Mouse (Mus musculus) thymus, adult 2 months (tissue): Measurements from ENCODE around the gene Lyrm1. TPM values are rescaled to one million over a fixed set of nuclear protein-coding genes. Genes with fewer than 3 reads are reported as not detected.

Experiments
- DNase-seq: peaks from one replicate; pipeline ENCODE4 v3.0.0; 2021
- H3K27ac ChIP-seq: fragments of 200-500 bp; 2 replicates; pipeline ENCODE4 v1.5.1; 2012; ENCODE audit warnings: low read length, control low read depth; ENCODE audit not compliant: control insufficient read depth, insufficient read depth
- H3K27me3 ChIP-seq: fragments of 200-500 bp; 2 replicates; pipeline ENCODE4 v1.6.1; 2012; ENCODE audit warnings: mild to moderate bottlenecking, low read length, moderate library complexity, mixed read lengths; ENCODE audit not compliant: control insufficient read depth, insufficient read depth
- H3K36me3 ChIP-seq: fragments of 200-500 bp; 2 replicates; pipeline ENCODE4 v1.6.1; 2012; ENCODE audit warnings: mild to moderate bottlenecking, low read length, moderate library complexity; ENCODE audit not compliant: control insufficient read depth, insufficient read depth
- H3K4me1 ChIP-seq: fragments of 200-500 bp; replicated peaks from 2 replicates; pipeline ENCODE4 v1.6.1; 2012; ENCODE audit warnings: low read length; ENCODE audit not compliant: control insufficient read depth, insufficient read depth
- H3K4me3 ChIP-seq: fragments of 200-500 bp; 2 replicates; pipeline ENCODE4 v1.5.1; 2012; ENCODE audit warnings: mild to moderate bottlenecking, low read length, control low read depth, moderate library complexity; ENCODE audit not compliant: control insufficient read depth, insufficient read depth
- CTCF ChIP-seq: fragments of 200-500 bp; IDR thresholded peaks from 2 replicates; pipeline ENCODE4 v1.5.1; 2012; ENCODE audit warnings: mild to moderate bottlenecking, control low read depth, low read length, moderate library complexity, borderline replicate concordance; ENCODE audit not compliant: control insufficient read depth, poor library complexity, insufficient read depth; ENCODE audit errors: extremely low read depth
- POLR2A ChIP-seq: fragments of 200-500 bp; IDR thresholded peaks from 2 replicates; pipeline ENCODE4 v1.6.1; 2012; ENCODE audit warnings: mild to moderate bottlenecking, low read length, control low read depth, moderate library complexity; ENCODE audit not compliant: control insufficient read depth, poor library complexity, insufficient read depth; ENCODE audit errors: extremely low read depth
- WGBS: fragments of 180-500 bp; shearing (Covaris S2); methylation state at CpG from one replicate; pipeline ENCODE4 v1.1.7; 2018; 5-methylcytosine and 5-hydroxymethylcytosine counted together
- polyA plus RNA-seq: library from polyadenylated mRNA; depleted of rRNA; stranded (reverse); fragments of >200 nt; gene quantifications from 2 replicates; pipeline ENCODE4 v1.2.3, GENCODE M21; 2012

Lyrm1 gene
- polyA plus RNA-seq, 1 experiment: 1.9 TPM

DNA sequence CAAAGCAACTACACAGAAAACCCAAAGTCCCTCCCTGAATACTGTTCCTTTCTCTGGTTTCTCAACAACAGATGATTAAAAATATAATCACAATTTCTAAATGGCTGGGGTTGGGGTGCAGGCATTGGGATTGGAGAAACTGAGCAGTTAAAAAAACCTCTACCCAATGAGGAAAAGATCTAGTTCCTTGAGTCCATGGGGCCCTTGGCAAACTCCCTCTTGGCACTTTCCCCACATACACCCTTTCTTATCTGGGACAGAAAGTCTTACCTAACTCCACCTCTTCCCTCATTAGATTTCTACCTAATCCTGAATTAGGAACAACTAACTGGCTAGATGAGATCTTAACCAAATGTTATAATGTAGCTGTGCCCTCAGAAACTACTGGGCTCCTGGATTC, 40.6 kb upstream of the Lyrm1 start:
- H3K4me1 ChIP-seq: no peaks in the 10 kb centered on the region
- no peak overlapping the region for H3K27ac ChIP-seq
- TF ChIP-seq CTCF (no peak), POLR2A (no peak)
- no peaks in the 10 kb centered on the region for H3K27me3 ChIP-seq
- H3K4me3 ChIP-seq: no peak overlapping the region
- H3K36me3 ChIP-seq: peaks cover 20% of the 10 kb centered on the region
- DNase-seq: no peak

- WGBS: 82% methylated on average over 6 of the region's 6 CpGs
- no peaks in the 10 kb centered on the region for H3K27me3 ChIP-seq
- H3K36me3 ChIP-seq: peaks cover 20% of the 10 kb centered on the region
- no peak overlapping the region for H3K27ac ChIP-seq
- H3K4me1 ChIP-seq: peaks cover 5% of the 10 kb centered on the region
- no peak overlapping the region for H3K4me3 ChIP-seq
- DNase-seq: no peak
- no peak for TF ChIP-seq CTCF
- TF ChIP-seq POLR2A: no peak
Measured at GRCm38 (mm10) chr7:119859476-119859875, 36.2 kb upstream of the Lyrm1 start.

DNA sequence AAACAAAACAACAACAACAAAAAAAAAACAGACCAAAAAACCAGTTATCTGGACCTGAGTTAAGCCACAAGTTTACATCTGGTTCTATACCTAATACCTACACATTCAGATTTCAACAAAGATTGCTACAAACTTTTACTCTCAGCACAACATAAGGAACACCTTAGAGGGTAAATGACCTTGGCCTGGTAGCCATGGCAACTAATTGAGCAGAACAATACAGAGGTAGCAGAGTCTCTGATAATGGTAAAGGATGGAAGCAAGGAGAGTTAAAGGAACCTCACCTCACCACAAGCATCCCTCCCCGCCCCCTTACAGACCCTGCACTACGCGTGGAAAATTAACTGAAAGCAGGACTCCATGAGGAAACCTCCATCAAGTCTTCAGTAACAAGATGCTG, 35.5 kb upstream of the Lyrm1 start:
- no peak overlapping the region for H3K27ac ChIP-seq
- DNase-seq: no peak

GRCm38 (mm10) chr7:119860554-119860953, 35.1 kb upstream of the Lyrm1 start:
- no peak for TF ChIP-seq POLR2A
- TF ChIP-seq CTCF: no peak
- H3K27ac ChIP-seq: no peak overlapping the region
- WGBS: 89% methylated on average over 2 of the region's 2 CpGs
- H3K4me1 ChIP-seq: peaks cover 5% of the 10 kb centered on the region
- peaks cover 20% of the 10 kb centered on the region for H3K36me3 ChIP-seq
- no peaks in the 10 kb centered on the region for H3K27me3 ChIP-seq
- DNase-seq: no peak
- no peak overlapping the region for H3K4me3 ChIP-seq

More for the DNA sequence above, 35.5 kb upstream of the Lyrm1 start:
- peaks cover 5% of the 10 kb centered on the region for H3K4me1 ChIP-seq
- H3K4me3 ChIP-seq: no peak overlapping the region
- peaks cover 20% of the 10 kb centered on the region for H3K36me3 ChIP-seq
- H3K27me3 ChIP-seq: no peaks in the 10 kb centered on the region
- 87% methylated on average over 3 of the region's 3 CpGs for WGBS
- TF ChIP-seq POLR2A: no peak
- no peak for TF ChIP-seq CTCF

- Histone ChIP-seq H3K4me1 (peaks cover 5% of the 10 kb centered on the region), H3K4me3 (no peak overlapping the region), H3K27me3 (no peaks in the 10 kb centered on the region), H3K27ac (no peak overlapping the region), H3K36me3 (peaks cover 20% of the 10 kb centered on the region)
- no peak for DNase-seq
- TF ChIP-seq POLR2A (no peak), CTCF (no peak)
Measured at GRCm38 (mm10) chr7:119860971-119861334, 34.7 kb upstream of the Lyrm1 start.

GRCm38 (mm10) chr7:119861335-119862091, 34.1 kb upstream of the Lyrm1 start:
- TF ChIP-seq POLR2A: no peak
- peaks cover 5% of the 10 kb centered on the region for H3K4me1 ChIP-seq
- H3K27ac ChIP-seq: no peak overlapping the region
- 45% methylated on average over 6 of the region's 6 CpGs for WGBS
- H3K36me3 ChIP-seq: peaks cover 20% of the 10 kb centered on the region
- no peaks in the 10 kb centered on the region for H3K27me3 ChIP-seq
- no peak overlapping the region for H3K4me3 ChIP-seq
- peak; percentile 53 for DNase-seq

DNA sequence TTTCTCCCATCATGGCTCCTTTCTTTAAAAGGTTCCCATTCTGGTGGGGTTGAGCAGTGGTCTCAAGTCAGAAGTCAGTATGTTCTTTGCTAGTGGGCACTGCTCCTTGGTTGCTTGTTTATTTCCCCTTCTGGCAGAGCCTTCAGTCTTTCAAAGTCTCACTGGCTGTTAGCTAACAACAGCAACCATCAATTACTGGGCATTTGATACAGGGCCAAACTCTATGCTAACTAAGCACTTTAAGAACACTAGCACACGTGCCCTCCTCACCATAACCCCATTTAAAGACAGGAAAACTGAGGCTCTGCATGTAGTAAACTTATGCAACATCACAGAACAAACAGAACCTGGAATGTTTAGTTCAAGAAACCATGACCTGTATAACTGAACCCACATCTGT, 33.5 kb upstream of the Lyrm1 start:
- no peak for TF ChIP-seq CTCF
- no peak for TF ChIP-seq POLR2A
- no peak for DNase-seq

More for the DNA sequence above, 33.5 kb upstream of the Lyrm1 start:
- WGBS: 93% methylated on average over 1 of the region's 1 CpGs
- Histone ChIP-seq H3K27me3 (no peaks in the 10 kb centered on the region), H3K36me3 (peaks cover 16% of the 10 kb centered on the region), H3K4me3 (no peak overlapping the region), H3K4me1 (peaks cover 5% of the 10 kb centered on the region), H3K27ac (no peak overlapping the region)
